Mouse (Mus musculus) kidney, embryonic 15.5 days (tissue): ENCODE data around the gene Insc. TPM values are rescaled to one million over a fixed set of nuclear protein-coding genes. Genes with fewer than 3 reads are reported as not detected.

ENCODE experiments used
- ATAC-seq: fragments of 200-750 bp; cut with Nextera tagmentation; replicated peaks from 2 replicates; pipeline ENCODE4 v1.8.0; 2017; ENCODE audit warnings: moderate TSS enrichment; ENCODE audit not compliant: low FRiP score
- H3K27ac ChIP-seq: fragments of 300-500 bp; sonication (generic); 2 replicates; pipeline ENCODE4 v1.5.1; 2015; ENCODE audit warnings: mild to moderate bottlenecking, inconsistent platforms
- H3K27me3 ChIP-seq: fragments of 300-500 bp; sonication (generic); 2 replicates; pipeline ENCODE4 v1.6.1; 2015; ENCODE audit warnings: inconsistent platforms
- H3K36me3 ChIP-seq: fragments of 300-500 bp; sonication (generic); 2 replicates; pipeline ENCODE4 v1.6.1; 2015; ENCODE audit warnings: inconsistent platforms
- H3K4me1 ChIP-seq: fragments of 300-500 bp; sonication (generic); 2 replicates; pipeline ENCODE4 v1.6.1; 2015; ENCODE audit warnings: inconsistent platforms
- H3K4me2 ChIP-seq: fragments of 300-500 bp; sonication (generic); 2 replicates; pipeline ENCODE4 v1.6.1; 2015; ENCODE audit warnings: moderate library complexity, mild to moderate bottlenecking, inconsistent platforms
- H3K4me3 ChIP-seq: fragments of 300-500 bp; sonication (generic); replicated peaks from 2 replicates; pipeline ENCODE4 v1.5.1; 2015; ENCODE audit warnings: mild to moderate bottlenecking, inconsistent platforms
- H3K9ac ChIP-seq: fragments of 300-500 bp; sonication (generic); 2 replicates; pipeline ENCODE4 v1.6.1; 2015; ENCODE audit warnings: mild to moderate bottlenecking, inconsistent platforms
- H3K9me3 ChIP-seq: fragments of 300-500 bp; sonication (generic); replicated peaks from 2 replicates; pipeline ENCODE4 v1.6.1; 2016; ENCODE audit warnings: inconsistent platforms
- WGBS: fragments of 180-500 bp; shearing (Covaris S2); methylation state at CpG from one replicate; pipeline ENCODE4 v1.1.7; 2015; ENCODE audit warnings: mixed read lengths; 5-methylcytosine and 5-hydroxymethylcytosine counted together
- polyA plus RNA-seq: library from polyadenylated mRNA; unstranded; fragments of >200 nt; fragmentation: Nextera tagmentation; extraction: Ambion mirVana; gene quantifications from 2 replicates; pipeline ENCODE4 v1.2.1, GENCODE M21; 2015

Insc gene
- polyA plus RNA-seq, 1 experiment from 2014 or later, result 3.7 TPM

GRCm38 (mm10) chr7:114805311-114805710 lies 61.8 kb downstream of the Insc start:
- WGBS, result 76% methylated on average over 2 of the region's 2 CpGs
- no peaks in the 10 kb centered on the region for H3K36me3 ChIP-seq

GRCm38 (mm10) chr7:114807343-114807742 lies 63.8 kb downstream of the Insc start:
- no peaks in the 10 kb centered on the region for H3K4me1 ChIP-seq
- H3K9ac ChIP-seq, result no peak overlapping the region
- no peaks in the 10 kb centered on the region for H3K27me3 ChIP-seq
- H3K4me3 ChIP-seq, result no peak overlapping the region
- WGBS, result 60% methylated on average over 5 of the region's 5 CpGs
- ATAC-seq, result no peak
- no peak overlapping the region for H3K27ac ChIP-seq
- no peak overlapping the region for H3K4me2 ChIP-seq
- H3K9me3 ChIP-seq, result no peaks in the 10 kb centered on the region
- no peaks in the 10 kb centered on the region for H3K36me3 ChIP-seq

More at GRCm38 (mm10) chr7:114805311-114805710, 61.8 kb downstream of the Insc start:
- H3K4me2 ChIP-seq, result no peak overlapping the region
- H3K27me3 ChIP-seq, result no peaks in the 10 kb centered on the region
- H3K4me1 ChIP-seq, result no peaks in the 10 kb centered on the region
- H3K27ac ChIP-seq, result no peak overlapping the region
- no peak for ATAC-seq
- no peak overlapping the region for H3K9ac ChIP-seq
- no peak overlapping the region for H3K4me3 ChIP-seq
- H3K9me3 ChIP-seq, result no peaks in the 10 kb centered on the region

DNA sequence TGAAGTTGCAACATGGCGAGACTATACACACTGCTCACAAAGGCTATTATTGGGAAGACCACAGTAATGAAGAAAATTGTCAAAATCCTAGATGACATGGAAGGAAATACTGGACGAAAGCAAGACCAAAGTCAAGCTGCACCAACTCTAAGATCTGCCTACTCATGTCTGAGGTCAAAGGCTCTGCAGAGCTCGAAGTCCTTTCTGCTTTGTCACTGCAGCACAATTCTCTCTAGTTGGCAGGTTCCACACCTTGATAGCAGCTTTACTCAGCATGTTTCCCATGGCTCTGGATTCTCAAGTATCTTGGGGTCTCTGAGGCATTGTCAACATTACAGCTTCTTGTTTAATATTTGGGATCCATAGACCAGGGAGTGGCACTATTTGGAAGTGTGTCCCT lies 64.8 kb downstream of the Insc start:
- Histone ChIP-seq H3K27me3 (no peaks in the 10 kb centered on the region), H3K36me3 (no peaks in the 10 kb centered on the region), H3K9ac (no peak overlapping the region), H3K9me3 (no peaks in the 10 kb centered on the region), H3K27ac (no peak overlapping the region), H3K4me3 (no peak overlapping the region), H3K4me1 (no peaks in the 10 kb centered on the region), H3K4me2 (no peak overlapping the region)
- ATAC-seq, result no peak
- 87% methylated on average over 3 of the region's 3 CpGs for WGBS

- no peaks in the 10 kb centered on the region for H3K4me1 ChIP-seq
- WGBS, result 10% methylated on average over 6 of the region's 6 CpGs
- no peak overlapping the region for H3K9ac ChIP-seq
- no peaks in the 10 kb centered on the region for H3K9me3 ChIP-seq
- H3K27ac ChIP-seq, result no peak overlapping the region
- H3K4me2 ChIP-seq, result no peak overlapping the region
- H3K36me3 ChIP-seq, result no peaks in the 10 kb centered on the region
- no peak overlapping the region for H3K4me3 ChIP-seq
- peak; percentile 94 for ATAC-seq
- H3K27me3 ChIP-seq, result peaks cover 3% of the 10 kb centered on the region; the same call in 1 of the 2 replicates
These were observed 73.9 kb downstream of the Insc start for GRCm38 (mm10) chr7:114817291-114817806.

GRCm38 (mm10) chr7:114817879-114818278 lies 74.4 kb downstream of the Insc start:
- H3K4me2 ChIP-seq, result no peak overlapping the region
- H3K36me3 ChIP-seq, result no peaks in the 10 kb centered on the region
- peaks cover 3% of the 10 kb centered on the region; the same call in 1 of the 2 replicates for H3K27me3 ChIP-seq
- no peaks in the 10 kb centered on the region for H3K4me1 ChIP-seq
- 31% methylated on average over 5 of the region's 5 CpGs for WGBS
- no peak overlapping the region for H3K27ac ChIP-seq
- H3K4me3 ChIP-seq, result no peak overlapping the region
- no peak overlapping the region for H3K9ac ChIP-seq
- H3K9me3 ChIP-seq, result no peaks in the 10 kb centered on the region
- no peak for ATAC-seq

- H3K9ac ChIP-seq, result no peak overlapping the region
- WGBS, result 91% methylated on average over 3 of the region's 3 CpGs
- no peaks in the 10 kb centered on the region for H3K36me3 ChIP-seq
- no peak overlapping the region for H3K27ac ChIP-seq
- no peak overlapping the region for H3K4me3 ChIP-seq
- no peaks in the 10 kb centered on the region for H3K4me1 ChIP-seq
- H3K4me2 ChIP-seq, result no peak overlapping the region
- ATAC-seq, result no peak
- peaks cover 3% of the 10 kb centered on the region; the same call in 1 of the 2 replicates for H3K27me3 ChIP-seq
- H3K9me3 ChIP-seq, result no peaks in the 10 kb centered on the region
These were observed 74.9 kb downstream of the Insc start for GRCm38 (mm10) chr7:114818351-114818750.

- Histone ChIP-seq H3K36me3 (no peaks in the 10 kb centered on the region), H3K27me3 (peaks cover 3% of the 10 kb centered on the region; the same call in 1 of the 2 replicates), H3K9ac (no peak overlapping the region), H3K27ac (no peak overlapping the region), H3K9me3 (no peaks in the 10 kb centered on the region), H3K4me1 (no peaks in the 10 kb centered on the region), H3K4me2 (no peak overlapping the region), H3K4me3 (no peak overlapping the region)
- WGBS, result 66% methylated on average over 8 of the region's 8 CpGs
- ATAC-seq, result no peak
These were observed 75.3 kb downstream of the Insc start for GRCm38 (mm10) chr7:114818836-114819235.

- H3K27ac ChIP-seq, result no peak overlapping the region
- WGBS, result 83% methylated on average over 2 of the region's 2 CpGs
- H3K9me3 ChIP-seq, result no peaks in the 10 kb centered on the region
- H3K4me1 ChIP-seq, result no peaks in the 10 kb centered on the region
- H3K36me3 ChIP-seq, result no peaks in the 10 kb centered on the region
- H3K27me3 ChIP-seq, result no peaks in the 10 kb centered on the region
- H3K9ac ChIP-seq, result no peak overlapping the region
- no peak for ATAC-seq
- no peak overlapping the region for H3K4me2 ChIP-seq
- no peak overlapping the region for H3K4me3 ChIP-seq
These were observed 79.2 kb downstream of the Insc start for GRCm38 (mm10) chr7:114822736-114823135.

- Histone ChIP-seq H3K9me3 (no peaks in the 10 kb centered on the region), H3K4me3 (no peak overlapping the region), H3K27ac (no peak overlapping the region), H3K36me3 (no peaks in the 10 kb centered on the region), H3K4me2 (no peak overlapping the region), H3K9ac (no peak overlapping the region), H3K27me3 (no peaks in the 10 kb centered on the region), H3K4me1 (no peaks in the 10 kb centered on the region)
- ATAC-seq, result no peak
- WGBS, result 63% methylated on average over 4 of the region's 4 CpGs
These were observed 83.9 kb downstream of the Insc start for GRCm38 (mm10) chr7:114827360-114827759.

DNA sequence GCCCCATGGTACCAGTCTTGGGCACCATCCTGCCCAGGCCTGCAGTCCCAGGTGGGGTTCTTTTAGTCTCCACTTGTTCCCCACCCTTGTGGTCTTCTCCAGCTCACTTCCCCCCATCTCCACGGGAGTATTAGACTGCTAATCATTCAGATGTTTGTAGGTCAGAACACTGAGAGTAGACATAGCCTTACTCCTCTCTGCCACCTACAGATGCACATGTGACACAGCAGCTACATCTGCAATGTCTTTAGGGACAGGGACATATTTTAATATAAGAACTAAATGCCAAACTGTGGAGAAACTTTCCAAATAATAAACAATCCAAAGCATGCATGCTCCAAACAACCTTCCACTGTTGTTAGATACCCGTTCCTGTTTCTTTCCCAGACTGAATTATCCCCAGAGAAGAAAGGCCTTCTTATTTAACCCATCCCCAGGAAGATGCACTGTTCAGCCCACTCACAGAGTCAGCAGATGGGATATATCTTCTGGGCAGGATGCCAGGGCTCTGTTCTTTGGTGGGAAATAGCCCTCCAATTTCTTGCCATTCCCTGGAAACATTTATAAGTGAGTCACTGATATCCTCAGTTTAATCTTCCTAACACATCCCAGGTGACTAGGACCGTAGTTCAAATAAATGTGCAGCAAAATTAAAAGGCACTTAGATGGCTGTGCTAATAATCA lies 88.9 kb downstream of the Insc start:
- no peak overlapping the region for H3K9ac ChIP-seq
- no peaks in the 10 kb centered on the region for H3K9me3 ChIP-seq
- ATAC-seq, result no peak
- WGBS, result 53% methylated on average over 3 of the region's 3 CpGs
- H3K27me3 ChIP-seq, result no peaks in the 10 kb centered on the region
- H3K27ac ChIP-seq, result no peak overlapping the region
- H3K36me3 ChIP-seq, result no peaks in the 10 kb centered on the region
- H3K4me2 ChIP-seq, result no peak overlapping the region
- no peaks in the 10 kb centered on the region for H3K4me1 ChIP-seq
- no peak overlapping the region for H3K4me3 ChIP-seq

DNA sequence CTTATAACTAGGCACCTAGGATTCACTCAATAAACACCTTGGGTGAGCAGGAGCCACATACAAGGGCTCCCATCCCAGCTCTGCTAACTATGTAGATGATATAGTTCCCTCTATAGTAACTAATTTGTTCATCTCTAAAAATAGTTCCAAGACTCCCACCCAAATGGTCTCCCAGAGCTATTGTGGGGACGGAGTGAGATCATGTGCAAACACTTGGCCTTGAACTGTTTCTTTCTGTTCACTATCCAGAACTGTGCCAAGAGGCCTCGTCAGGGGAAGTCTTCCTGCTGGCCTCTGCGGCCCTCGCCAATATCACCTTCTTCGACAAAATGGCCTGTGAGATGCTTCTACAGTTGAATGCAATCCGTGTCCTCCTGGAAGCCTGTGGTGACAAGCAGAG lies 91.0 kb downstream of the Insc start:
- H3K27me3 ChIP-seq, result no peaks in the 10 kb centered on the region
- H3K9ac ChIP-seq, result no peak overlapping the region
- no peak for ATAC-seq
- H3K4me1 ChIP-seq, result no peaks in the 10 kb centered on the region
- no peak overlapping the region for H3K4me3 ChIP-seq
- H3K4me2 ChIP-seq, result no peak overlapping the region
- no peaks in the 10 kb centered on the region for H3K36me3 ChIP-seq
- no peaks in the 10 kb centered on the region for H3K9me3 ChIP-seq
- WGBS, result 85% methylated on average over 6 of the region's 6 CpGs
- H3K27ac ChIP-seq, result no peak overlapping the region

DNA sequence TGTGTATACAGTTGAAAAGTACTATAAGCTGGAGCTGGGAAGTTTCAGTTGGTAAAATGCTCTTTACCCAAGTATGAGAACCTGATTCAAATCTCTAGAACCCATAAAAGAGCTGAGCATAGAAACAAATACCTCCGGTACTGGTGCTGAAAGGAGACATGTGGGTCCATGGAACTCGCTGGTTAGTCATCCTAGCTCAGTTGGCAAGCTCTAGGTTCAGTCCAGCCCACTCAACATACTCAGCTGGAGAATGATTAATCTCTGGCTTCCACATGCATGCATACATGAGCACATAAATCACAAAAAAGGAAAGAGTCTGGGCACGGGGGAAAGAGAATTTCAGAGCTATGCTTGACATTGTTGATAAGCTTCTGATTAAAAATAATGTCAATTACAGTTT lies 93.8 kb downstream of the Insc start:
- H3K4me1 ChIP-seq, result 0 out of 2 replicates have a peak, but pooled peaks cover 3% of the 10 kb centered on the region
- no peak overlapping the region for H3K9ac ChIP-seq
- H3K4me2 ChIP-seq, result no peak overlapping the region
- no peak overlapping the region for H3K4me3 ChIP-seq
- no peaks in the 10 kb centered on the region for H3K9me3 ChIP-seq
- no peak for ATAC-seq
- WGBS, result 46% methylated on average over 3 of the region's 3 CpGs
- H3K27ac ChIP-seq, result no peak overlapping the region
- no peaks in the 10 kb centered on the region for H3K36me3 ChIP-seq
- H3K27me3 ChIP-seq, result no peaks in the 10 kb centered on the region
